Mouse (Mus musculus) kidney, adult 18-20 months (tissue): ENCODE data around the gene Sephs1.

Source experiments
- DNase-seq: peaks from one replicate; pipeline ENCODE4 v3.0.0; 2021

The Sephs1 gene

GRCm38 (mm10) chr2:4881350-4882248 is at the start of gene Sephs1:
TSS of gene Sephs1 (plus strand) at chr2:4881564.
- DNase-seq: peak; percentile 90

DNA sequence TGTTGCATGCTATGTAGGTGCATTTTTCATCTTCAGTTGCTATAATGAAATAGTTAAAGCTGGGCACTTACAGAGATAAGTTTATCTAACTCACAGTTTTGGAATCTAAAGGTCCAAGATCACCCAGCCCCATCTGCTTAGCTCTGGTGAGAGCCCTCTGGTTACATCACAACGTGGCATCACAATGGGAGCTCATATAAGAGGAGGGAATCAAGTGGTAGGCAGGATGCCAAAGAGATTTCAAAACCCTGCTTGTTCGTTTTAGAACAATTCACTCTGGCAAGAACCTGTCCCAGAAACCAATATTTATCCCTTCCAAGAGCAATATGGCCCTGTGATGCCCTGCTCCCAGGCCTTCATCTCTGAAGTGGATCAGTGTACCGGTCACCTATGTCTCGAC is 49.2 kb upstream of the Sephs1 start:
- DNase-seq: no peak

DNA sequence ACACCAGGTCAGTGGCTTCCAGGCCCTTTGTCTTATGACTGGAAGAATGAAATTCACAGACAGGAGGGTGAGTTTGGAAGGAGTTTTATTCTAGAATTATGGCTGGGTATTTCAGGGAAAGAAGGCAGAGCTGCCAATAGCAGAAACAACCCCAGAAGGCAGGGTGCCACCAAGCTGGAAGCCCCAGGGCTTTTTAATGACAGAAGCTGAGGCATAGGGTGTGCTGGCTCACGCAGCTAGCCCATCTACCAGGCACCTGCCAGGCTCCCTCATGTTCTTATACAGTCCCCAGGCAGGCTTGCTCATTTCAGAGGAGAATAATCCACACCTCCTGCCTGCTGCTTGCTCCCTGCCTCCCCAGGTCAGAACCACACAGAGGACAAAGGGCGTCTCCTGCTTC is 31.9 kb upstream of the Sephs1 start:
- no peak for DNase-seq

DNA sequence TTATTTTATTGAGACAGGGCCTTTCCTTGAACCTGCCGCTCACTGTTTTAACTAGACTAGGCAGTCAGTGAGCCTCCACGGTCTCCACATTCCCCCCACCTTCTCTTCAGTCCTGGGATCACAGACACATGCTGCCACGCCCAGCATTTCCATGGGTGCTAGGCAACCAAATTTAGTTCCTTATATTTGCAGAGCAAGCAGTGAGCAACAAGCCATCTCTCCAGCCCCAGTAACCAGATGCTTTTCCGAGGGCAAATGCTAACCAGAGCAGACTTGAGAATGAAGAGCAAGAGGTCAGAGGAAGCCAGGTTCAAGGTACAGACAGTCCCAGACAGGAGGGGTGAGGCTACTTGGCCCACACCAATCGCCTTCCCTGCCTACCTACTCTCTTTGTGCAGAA is 24.2 kb upstream of the Sephs1 start:
- DNase-seq: peak; percentile 15

DNA sequence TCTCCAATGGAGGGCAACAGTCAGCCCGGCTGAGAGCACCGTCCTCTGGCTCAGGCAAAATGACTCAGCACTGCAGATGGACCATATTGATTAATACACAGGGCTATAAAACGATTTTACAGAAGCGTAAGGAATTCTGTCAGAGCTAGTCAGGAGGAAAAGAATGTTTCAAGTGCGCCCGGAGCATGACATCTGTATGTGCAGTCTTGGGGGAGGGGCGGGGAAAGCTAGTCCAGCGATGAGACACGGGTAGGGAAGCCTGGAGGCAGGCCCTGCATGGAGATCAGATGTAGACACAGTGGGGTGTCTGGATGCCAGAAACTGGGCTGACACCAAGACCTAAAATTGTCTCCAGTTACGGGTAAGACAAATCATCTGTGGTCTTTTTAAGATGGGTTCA is 23.2 kb upstream of the Sephs1 start:
- no peak for DNase-seq

DNA sequence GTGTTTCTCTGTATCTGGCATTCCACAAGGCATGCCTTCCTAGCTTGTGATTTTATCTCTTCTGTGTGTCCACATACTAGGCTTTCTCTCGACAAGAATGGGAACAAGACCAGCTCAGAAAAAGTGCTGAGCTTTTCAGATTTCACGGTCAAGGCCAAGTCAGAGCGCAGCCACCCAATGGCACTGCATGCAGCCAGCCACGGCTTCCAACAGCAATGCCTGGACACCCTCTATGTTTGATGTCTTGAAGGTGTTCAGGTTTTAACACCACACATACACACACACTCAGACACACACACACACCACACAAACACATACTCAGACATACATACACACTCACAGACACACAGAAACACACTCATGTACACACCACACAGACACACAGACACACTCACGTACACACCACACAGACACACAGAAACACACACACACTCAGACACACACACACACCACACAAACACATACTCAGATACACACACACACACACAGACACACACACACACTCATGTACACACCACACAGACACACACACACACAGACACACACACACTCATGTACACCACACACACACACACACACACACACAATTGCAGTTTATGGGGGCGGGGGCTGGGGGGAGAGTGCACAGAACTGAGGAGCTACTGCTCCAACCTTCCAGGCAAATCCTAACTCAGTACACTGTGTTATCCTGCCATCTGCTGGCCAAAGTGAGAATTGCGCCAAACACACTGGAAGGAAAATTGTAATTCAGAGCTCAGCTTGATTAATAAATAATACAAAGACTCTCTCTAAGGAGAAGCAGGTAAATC is 17.2 kb upstream of the Sephs1 start:
- DNase-seq: peak; percentile 83

DNA sequence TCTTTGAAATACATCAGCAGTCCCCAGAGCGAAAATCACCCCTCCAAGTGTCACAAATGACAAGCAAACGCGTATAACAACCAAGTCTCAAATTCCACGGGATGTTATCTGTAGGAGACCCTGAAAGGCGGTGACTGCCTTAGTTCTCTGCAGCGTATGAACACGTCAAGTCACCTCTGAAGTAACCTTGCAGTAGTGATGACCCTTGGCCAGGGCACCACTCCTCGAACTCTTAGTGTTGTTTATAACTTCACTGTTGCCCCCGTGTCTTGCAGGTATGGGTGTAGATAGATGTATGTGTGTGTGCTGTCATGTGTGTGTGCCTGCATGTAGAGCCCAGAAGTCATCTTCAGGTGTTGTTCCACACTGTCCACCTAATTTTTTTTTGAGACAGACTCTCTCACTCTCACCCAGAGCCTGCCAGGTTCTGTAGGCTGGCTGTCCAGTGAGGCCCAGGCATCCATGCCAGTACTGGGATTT is 16.5 kb upstream of the Sephs1 start:
- no peak for DNase-seq

GRCm38 (mm10) chr2:4868028-4868725 is 13.2 kb upstream of the Sephs1 start:
- no peak for DNase-seq

DNA sequence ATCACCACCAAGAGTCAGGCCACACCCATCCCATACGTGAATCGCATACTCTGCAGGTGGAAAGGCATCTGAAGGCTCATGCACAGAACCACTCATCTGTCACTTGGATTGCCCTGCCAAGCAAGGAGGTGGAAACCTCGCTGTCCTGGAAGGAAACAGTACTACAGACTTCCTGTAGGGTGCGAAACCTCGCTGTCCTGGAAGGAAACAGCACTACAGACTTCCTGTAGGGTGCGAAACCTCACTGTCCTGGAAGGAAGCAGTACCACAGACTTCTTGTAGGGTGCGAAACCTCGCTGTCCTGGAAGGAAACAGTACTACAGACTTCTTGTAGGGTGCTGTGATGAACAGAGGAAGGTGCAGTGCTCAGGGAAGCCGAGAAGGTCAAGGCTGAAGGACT is 8.6 kb upstream of the Sephs1 start:
- no peak for DNase-seq

DNA sequence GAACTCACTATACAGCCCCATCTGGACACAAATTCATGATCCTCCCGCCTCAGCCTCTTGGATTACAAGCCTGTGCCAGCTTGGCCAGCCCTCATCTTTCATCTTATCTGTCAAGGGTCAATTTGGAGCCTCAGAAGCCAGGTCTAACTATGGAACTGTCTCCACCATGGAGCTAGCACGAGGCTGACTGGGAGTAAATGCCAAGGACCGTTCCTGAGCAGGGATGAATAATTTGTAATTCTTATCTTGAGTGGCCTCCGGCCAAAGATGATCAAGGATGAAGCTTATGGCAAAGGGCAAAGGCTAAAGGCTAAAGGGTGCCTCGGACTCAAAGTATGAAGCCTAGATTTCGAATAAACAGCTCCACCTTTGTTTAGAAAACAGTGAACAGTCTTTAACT is 8.0 kb upstream of the Sephs1 start:
- DNase-seq: no peak

DNA sequence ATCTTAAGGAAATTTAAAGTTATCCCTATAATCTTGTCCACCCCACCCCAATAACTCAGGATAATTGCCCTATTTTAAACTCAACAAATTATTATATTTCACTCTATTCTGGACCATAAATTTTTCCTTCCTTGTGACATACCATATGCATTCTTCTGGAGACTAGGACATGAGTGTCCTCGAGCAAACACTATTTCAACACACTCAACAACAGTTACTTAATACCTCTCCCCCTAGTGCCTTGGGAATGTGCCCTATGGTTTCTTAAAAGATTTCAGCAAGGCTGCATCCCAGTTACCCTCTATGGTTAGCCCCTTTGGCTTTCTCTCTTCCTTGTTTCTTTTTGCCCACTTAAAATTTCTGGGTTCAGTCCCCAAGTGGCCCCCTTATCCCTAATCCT is 6.3 kb upstream of the Sephs1 start:
- no peak for DNase-seq

DNA sequence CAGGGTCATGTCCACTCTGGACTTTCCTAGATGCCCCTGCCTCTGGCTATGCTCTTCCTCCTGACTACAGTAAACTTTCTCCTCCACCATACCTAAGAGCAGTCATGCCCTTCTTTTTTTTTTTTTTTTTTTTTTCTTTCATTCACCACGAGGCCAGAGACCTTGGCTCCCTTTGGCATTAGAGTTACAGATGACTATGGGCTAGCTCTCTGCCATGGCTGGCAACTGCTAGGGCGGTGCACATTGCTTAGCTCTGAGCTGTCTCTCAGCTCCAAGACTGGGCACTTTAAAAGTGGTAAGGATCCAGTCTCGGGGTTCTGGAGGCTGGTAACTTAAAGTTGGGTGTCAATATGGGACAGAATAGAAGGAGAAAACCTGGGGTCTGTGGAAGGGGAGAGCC is 5.2 kb upstream of the Sephs1 start:
- DNase-seq: no peak

- peak; percentile 34 for DNase-seq
Measured at GRCm38 (mm10) chr2:4880737-4881349, 521 bp upstream of the Sephs1 start.

DNA sequence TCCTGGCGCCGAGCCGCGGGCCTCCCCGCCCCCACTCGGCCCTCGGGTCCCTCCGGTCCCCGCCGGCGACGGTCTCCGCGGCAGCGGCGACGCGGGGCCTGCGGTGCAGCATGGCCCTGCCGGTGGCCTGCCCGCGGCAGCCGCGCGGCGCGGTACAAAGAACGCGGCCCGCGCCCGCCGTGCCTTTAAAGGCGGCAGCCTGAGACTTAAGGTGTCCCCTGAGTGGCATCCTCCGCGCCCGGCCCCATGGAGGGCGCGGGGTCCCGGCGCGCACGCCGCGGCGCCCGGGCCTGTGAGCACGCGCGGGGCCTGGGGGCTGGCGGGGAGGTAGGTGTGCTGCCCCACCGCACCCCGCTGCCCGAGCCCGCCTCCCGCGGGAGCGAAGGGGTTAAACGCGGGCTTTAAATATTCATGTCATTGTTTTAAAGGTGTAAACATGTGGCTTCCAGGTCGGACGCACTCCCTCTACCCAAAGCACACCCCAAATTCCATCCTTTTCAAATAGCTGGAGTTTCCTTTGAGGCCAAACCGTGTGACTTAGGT is 956 bp downstream of the Sephs1 start:
- DNase-seq: peak; percentile 86

DNA sequence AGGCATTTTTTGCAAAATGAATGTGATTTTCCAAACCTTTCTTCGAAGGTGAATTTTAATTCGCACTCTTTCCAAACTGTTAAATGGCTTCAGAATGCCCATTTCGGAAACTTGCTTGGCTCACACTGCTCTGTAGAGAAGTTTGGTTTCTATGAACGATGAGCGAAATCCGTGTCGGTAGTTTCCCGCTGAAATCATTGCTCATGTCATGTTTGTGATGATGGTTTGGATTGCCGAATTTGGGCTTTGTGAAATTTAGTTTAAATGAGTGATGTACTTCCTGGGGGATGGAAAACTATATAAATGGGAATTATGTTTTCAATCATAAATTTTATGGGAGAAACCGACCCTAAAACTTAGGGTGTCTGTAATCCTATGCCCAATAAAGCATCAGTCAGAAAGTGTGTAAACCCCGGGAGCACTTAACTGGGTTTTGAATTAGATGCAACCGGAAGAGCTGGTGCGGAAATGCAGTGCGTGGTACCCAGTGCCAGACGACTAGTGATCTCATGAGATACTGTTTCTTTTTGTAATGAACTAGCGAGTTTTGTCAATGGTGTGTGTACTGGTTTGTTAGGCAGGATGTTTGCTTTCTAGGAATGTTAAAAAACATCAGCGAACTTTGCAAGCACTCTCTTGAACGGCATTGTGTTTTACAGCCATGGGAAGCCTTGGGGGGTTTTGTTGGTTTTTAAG is 1.8 kb downstream of the Sephs1 start:
- no peak for DNase-seq

DNA sequence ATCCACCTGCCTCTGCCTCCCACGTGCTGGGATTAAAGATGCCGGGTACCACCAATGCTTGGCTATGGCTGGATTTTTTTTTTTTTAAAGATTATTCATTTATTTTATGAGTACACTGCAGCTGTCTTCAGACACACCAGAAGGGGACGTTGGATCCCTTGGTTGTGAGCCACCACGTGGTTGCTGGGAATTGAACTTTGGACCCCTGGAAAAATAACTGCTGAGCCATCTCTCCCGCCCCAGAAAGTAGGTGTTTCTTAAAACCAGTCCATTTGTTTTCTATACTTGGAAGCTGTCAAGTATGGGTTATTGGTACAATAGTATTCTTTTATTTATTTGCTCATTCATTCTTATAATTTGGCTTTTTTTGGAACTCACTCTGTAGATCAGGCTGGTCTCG is 5.5 kb downstream of the Sephs1 start:
- DNase-seq: peak; percentile 40

DNA sequence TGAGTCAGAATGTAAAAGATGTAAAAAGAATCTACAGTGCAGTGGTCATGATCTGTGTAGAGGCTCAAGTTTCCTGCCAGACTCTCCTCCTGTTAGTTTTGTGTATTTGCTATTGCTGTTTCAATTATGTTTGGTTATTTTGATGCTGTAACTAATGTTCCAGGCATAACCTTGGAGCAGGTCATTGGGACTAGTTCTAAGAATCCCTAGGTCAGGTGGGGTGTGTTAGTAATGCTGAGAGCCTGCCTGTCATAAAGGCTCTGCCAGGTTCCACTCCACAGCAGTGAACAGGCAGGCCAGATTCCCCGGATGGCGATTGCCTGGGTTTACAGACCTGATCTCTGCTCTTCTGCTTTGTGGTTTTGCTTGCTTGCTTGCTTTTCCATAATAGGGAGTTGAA is 14.2 kb downstream of the Sephs1 start:
- DNase-seq: no peak

GRCm38 (mm10) chr2:4896970-4897369 is 15.6 kb downstream of the Sephs1 start:
- no peak for DNase-seq

DNA sequence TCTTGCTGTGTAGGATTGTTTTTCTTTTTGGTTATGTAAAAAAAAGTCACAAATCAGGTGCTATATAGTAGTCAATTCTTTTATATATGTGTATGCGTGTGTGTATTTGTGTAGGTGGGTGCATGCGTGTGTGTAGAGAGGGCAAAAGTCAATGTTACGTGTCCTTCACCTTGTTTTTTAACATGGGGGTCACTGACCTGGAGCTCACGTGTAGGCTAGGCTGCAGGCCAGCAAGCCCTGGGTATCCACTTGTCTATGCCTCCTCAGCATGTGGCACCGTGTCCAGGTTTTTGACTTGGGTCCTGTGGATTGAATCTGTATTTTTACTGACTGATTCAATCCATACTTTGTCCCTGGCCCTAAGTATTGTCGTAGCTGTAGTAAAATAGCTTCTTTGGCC is 19.3 kb downstream of the Sephs1 start:
- no peak for DNase-seq

- peak; percentile 19 for DNase-seq
Measured at GRCm38 (mm10) chr2:4902346-4902745, 21.0 kb downstream of the Sephs1 start.

DNA sequence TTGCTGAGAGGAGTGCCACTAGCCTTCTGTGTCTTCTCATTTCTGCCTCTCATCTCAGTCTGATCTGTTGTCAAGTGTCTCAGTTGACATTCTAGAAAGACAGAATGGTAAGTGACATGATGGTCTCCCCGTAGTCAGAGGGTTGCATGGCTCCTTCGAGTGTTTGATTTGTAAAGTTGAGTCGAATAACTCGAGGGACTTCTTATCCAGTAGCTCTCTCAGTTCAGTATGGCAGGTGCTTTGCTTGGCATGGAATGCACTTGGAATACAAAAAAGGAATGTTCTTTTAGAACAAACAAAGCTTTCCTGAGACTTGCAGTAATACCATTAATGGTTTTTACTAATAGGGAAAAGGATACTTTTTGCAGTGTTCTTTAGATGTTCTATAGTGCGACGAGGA is 25.8 kb downstream of the Sephs1 start:
- no peak for DNase-seq

- no peak for DNase-seq
Measured at GRCm38 (mm10) chr2:4907916-4908315, 26.6 kb downstream of the Sephs1 start.
